Mouse (Mus musculus) left cerebral cortex, adult 6 months (tissue): ENCODE data around the gene 4933406M09Rik. TPM values are rescaled to one million over a fixed set of nuclear protein-coding genes. Genes with fewer than 3 reads are reported as not detected.

Source experiments
- long read RNA-seq, 2 experiments: library from polyadenylated mRNA; unstranded; transcript quantifications; one replicate each; pipeline ENCODE4 v2.0.0; 2019 to 2020
- polyA plus RNA-seq: library from polyadenylated mRNA; unstranded; fragments of <200 nt; fragmentation: Nextera tagmentation; gene quantifications from 2 replicates; pipeline ENCODE4 v1.2.3, GENCODE M21; 2021

Gene 4933406M09Rik
- polyA plus RNA-seq: not detected in 2 replicates
- long read RNA-seq, experiment 1: 0 reads
- long read RNA-seq, experiment 2: 0 reads

DNA sequence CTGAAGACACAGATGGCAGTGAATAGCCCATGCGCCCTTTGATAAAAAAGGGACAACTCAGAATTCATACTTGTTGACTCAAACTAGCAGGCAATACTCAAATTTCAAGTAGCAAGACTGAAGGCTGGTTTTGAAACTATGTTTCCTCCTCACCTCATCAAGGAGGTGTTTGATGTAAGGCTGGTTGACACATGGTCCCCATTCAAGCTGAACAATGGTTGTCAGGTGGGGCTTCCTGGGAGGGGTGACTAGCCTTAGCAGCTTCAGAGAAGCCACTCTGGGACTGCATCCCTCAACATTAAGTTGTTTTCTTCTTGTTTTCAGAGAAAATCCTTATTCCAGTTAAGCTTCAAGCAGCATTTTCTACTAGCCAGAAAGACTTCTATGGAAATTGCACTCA is at the start of gene 4933406M09Rik:
4933406M09Rik (plus strand) TSS at position 275 of the 400 bp plus-strand sequence.

DNA sequence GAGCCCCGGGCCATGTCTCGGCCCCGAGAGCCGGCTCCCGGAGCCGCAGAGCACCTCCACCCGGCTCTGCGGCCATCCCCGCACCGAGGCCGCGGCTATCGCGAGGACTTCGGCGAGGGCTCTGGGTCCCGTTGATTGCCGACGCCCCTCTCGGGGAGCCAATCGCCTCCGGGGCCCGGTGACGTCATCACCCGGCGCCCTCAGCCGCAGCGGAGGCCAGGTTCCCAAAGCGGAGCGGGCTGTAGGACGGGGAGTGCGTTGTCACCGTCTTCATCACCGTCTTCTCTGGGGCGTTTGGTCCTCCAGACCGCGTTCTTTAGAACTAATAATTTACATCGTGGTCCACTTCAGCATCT is 23.9 kb upstream of the 4933406M09Rik start, which contains the start of gene Tmem183a:
Tmem183a (minus strand) TSS at position 123 of the 356 bp plus-strand sequence.

DNA sequence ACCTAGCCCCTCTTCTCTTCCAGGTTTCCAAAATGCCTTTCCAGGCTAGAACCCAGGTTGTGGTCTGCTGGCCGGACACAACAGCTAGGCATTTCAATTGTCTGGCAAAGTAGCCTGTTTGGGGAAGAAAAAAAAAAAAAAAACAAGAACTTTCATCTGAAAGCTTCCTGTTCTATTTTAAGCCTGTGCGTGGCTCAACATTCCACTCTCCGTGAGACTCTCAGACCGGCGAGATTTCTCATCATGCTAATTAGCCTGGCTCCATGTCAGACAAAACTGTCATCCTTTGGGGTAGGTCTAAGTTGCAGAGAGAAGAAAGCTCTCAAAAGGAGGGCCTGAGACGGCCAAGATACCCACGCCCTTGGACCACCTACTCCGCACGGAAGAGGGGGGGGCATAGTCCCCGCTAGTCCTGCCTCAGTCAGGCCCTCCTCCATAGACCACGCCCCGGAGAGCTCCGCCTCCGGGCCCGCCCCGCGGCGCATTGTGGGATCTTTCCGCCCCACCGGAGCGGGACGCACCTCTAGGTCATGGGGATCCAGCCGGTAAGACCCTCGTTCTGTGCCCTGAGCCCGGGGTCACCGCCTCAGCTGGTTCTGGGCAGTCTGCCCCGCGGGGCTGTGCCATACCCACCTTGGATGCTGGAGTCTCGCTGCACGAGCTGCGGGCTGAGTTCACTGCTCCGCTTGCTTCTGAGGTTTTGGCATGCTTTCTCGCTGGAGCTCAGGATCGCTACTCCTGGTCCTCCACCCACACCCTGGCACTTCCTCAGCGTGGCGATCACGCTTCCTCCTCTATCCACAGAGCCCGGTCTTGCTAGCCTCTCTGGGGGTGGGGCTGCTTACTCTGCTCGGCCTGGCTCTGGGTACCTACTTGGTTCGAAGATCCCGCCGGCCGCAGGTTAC is 20.0 kb downstream of the 4933406M09Rik start, which contains the start of gene Cyb5r1:
Cyb5r1 (plus strand) TSS at position 51 of the 905 bp plus-strand sequence.

DNA sequence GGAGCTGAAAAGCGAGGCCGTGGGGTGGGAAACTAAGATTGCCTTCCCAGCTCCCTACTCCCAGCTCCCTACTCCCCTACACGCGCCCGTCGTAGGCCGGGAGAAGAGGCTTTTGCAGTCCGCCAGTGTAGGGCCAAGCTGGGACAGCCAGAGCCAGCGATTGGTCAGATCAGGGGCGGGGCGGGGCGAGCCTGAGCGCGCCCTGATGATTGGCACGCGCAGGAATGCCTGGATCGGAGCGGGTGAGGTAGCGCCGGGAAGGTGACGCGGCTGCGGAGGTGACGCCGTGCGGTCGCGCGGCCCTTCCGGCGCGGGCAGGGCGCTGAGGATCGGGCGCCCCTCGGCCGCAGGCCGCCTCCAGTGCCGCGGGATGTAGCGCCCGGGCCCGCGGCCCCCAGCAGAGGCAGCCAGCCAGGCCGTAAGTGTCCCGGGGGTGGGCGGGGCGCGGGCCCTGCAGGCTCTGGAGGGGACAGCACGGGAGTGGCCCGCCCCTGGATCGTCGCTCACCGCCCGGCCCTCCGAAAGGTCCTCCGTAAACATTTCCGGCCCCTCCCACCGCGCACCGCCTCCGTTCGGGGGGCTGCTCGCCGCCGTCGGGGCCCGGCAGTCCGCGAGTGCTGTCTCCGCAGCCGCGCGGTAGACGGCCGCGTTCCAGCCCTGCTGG is 29.6 kb downstream of the 4933406M09Rik start, which contains the start of gene Adipor1:
Adipor1 (plus strand) TSS at position 211 of the 664 bp plus-strand sequence.

Other genes starting within 250 kb of the 4933406M09Rik start
- gene Chil1, start 203.8 kb upstream of the 4933406M09Rik start, polyA plus RNA-seq: 17.7 and 19.0 TPM in 2 replicates
- not detected in 2 replicates for gene Mybph, start 192.5 kb upstream of the 4933406M09Rik start, polyA plus RNA-seq
- 73.4 and 80.0 TPM in 2 replicates for gene Adora1, start 150.5 kb upstream of the 4933406M09Rik start, polyA plus RNA-seq
- gene Myog, start 96.0 kb upstream of the 4933406M09Rik start, polyA plus RNA-seq: not detected in 2 replicates
- 12.0 and 12.5 TPM in 2 replicates for gene Ppfia4, start 53.0 kb upstream of the 4933406M09Rik start, polyA plus RNA-seq
- 41.3 and 59.9 TPM in 2 replicates for gene Tmem183a, start 24.0 kb upstream of the 4933406M09Rik start, polyA plus RNA-seq
- gene Cyb5r1, start 19.6 kb downstream of the 4933406M09Rik start, polyA plus RNA-seq: 27.7 and 34.2 TPM in 2 replicates
- gene Adipor1, start 29.4 kb downstream of the 4933406M09Rik start, polyA plus RNA-seq: 80.0 and 101 TPM in 2 replicates
- gene Klhl12, start 69.6 kb downstream of the 4933406M09Rik start, polyA plus RNA-seq: 14.5 and 18.0 TPM in 2 replicates
- gene Rabif, start 108.7 kb downstream of the 4933406M09Rik start, polyA plus RNA-seq: 30.1 and 35.8 TPM in 2 replicates
- gene Mgat4e, start 163.7 kb downstream of the 4933406M09Rik start, polyA plus RNA-seq: not detected in 2 replicates
- gene Kdm5b, start 174.2 kb downstream of the 4933406M09Rik start, polyA plus RNA-seq: 11.5 and 11.6 TPM in 2 replicates